Mouse (Mus musculus): ENCODE measurements around the gene Znfx1. TPM values are rescaled to one million over a fixed set of nuclear protein-coding genes. Genes with fewer than 3 reads are reported as not detected.

The Znfx1 gene
- polyA plus RNA-seq, 1 experiment, result 29.9 TPM

DNA sequence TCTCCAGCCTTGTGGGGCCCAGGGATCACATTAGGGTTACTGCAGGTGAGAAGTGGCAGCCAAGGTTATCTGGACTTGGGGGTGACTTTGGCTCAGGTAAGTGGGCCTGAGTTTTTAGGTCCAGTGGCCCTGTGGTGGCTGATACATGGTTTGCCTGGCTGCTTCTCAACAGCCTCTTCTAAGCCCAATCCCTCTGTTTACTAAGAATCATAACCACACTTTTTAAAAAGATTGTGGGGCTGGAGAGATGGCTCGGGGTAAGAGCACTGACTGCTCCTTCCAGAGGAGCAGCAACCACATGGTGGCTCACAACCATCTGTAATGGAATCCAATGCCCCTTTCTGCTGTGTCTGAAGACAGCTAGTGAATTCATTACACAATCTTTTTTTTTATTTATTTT lies 3.2 kb upstream of the Znfx1 start:
- Histone ChIP-seq H3K36me3 (ENCODE audit: control insufficient read depth, insufficient read depth, low read length) (peaks cover 15% of the 10 kb centered on the region), H3K4me3 (ENCODE audit: extremely low read depth, insufficient read depth, insufficient read length) (no peak overlapping the region), H3K27ac (ENCODE audit: insufficient read depth, low read length) (no peak overlapping the region; the same call in 1 of the 2 replicates), H3K4me1 (ENCODE audit: control insufficient read depth, insufficient read depth, insufficient read length) (peaks cover 19% of the 10 kb centered on the region), H3K27me3 (ENCODE audit: control insufficient read depth, insufficient read depth, low read length) (no peaks in the 10 kb centered on the region)
- 78% methylated on average over 1 of the region's 1 CpGs for WGBS
- no peak for TF ChIP-seq CTCF (IDR thresholded peaks at IDR 0.05; ENCODE audit: extremely low read depth, insufficient read depth, insufficient read length, insufficient replicate concordance)
- TF ChIP-seq POLR2A (IDR thresholded peaks at IDR 0.05; ENCODE audit: low read depth, low read length), result no peak
- no peak for DNase-seq (ENCODE audit: low read depth in 1 of 2, low spot score in 2 of 2)

DNA sequence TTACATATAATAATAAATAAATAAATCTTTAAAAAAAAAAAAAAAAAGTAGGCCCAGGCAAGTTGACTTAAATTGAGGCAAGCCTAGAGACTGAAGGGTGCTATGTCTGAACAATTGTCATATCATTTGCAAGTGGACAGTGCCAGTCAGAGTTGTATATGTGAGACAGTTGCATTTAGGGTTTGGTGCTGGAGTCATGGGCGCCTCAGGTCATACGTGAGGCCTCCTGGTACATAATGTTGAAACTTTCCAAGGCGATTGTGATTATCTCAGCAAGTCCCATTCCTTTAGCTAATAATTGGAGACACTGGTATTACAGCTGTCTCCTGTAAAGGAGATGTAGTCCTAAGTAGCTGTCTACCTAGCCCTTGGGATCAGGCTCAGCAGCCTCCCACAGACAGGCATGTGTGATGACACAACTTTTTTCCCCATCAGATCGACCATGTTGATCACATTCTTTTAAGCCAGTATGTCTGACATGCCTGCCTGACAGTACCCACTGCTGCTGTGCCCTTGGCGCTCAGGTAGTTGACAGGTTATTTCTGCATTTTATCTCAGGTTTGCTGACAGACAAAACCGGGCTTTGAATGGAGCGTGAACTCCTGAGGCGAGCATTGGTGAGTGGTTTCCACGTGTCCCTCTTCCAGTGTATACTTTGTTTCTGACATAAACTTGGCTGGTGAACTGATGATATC lies 1.9 kb upstream of the Znfx1 start:
- H3K36me3 ChIP-seq (ENCODE audit: control insufficient read depth, insufficient read depth, low read length), result peaks cover 15% of the 10 kb centered on the region
- no peak for DNase-seq (ENCODE audit: low read depth in 1 of 2, low spot score in 2 of 2)
- H3K27ac ChIP-seq (ENCODE audit: insufficient read depth, low read length), result no peak overlapping the region
- peaks cover 24% of the 10 kb centered on the region for H3K4me1 ChIP-seq (ENCODE audit: control insufficient read depth, insufficient read depth, insufficient read length)
- 51% methylated on average over 9 of the region's 9 CpGs for WGBS
- TF ChIP-seq CTCF (IDR thresholded peaks at IDR 0.05; ENCODE audit: extremely low read depth, insufficient read depth, insufficient read length, insufficient replicate concordance) (no peak), POLR2A (IDR thresholded peaks at IDR 0.05; ENCODE audit: low read depth, low read length) (no peak)
- no peak overlapping the region for H3K4me3 ChIP-seq (ENCODE audit: extremely low read depth, insufficient read depth, insufficient read length)
- no peaks in the 10 kb centered on the region for H3K27me3 ChIP-seq (ENCODE audit: control insufficient read depth, insufficient read depth, low read length)

DNA sequence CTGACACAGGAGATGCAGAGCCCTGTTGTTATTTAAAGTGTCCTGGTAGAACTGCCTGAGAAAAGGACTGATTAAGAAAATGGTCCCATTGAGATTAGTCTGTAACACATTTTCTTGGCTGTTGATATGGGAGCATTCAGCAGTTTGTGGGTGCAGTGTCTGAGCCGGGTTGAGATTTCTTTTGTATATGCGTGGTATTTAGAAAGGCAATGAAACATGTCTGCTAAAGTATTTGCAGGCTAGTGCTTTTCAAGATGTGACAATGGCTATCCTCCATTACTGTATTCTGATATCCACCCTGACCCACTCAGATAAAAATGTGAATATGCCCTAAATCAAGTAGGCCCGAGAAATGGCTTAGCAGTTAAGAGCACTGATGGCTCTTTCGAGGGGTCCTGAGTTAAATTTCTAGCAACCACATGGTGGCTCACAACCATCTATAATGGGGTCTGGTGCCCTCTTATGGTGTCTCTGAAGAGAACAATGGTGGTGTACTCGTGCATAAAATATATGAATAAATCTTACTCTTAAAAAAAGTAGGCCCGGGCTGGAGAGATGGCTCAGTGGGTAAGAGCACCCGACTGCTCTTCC lies 1.2 kb upstream of the Znfx1 start:
- peak overlapping the region; percentile 92; the same call in 1 of the 2 replicates for H3K4me3 ChIP-seq (ENCODE audit: extremely low read depth, insufficient read depth, insufficient read length)
- H3K36me3 ChIP-seq (ENCODE audit: control insufficient read depth, insufficient read depth, low read length), result peaks cover 15% of the 10 kb centered on the region
- TF ChIP-seq POLR2A (IDR thresholded peaks at IDR 0.05; ENCODE audit: low read depth, low read length) (no peak), CTCF (IDR thresholded peaks at IDR 0.05; ENCODE audit: extremely low read depth, insufficient read depth, insufficient read length, insufficient replicate concordance) (no peak)
- H3K27me3 ChIP-seq (ENCODE audit: control insufficient read depth, insufficient read depth, low read length), result no peaks in the 10 kb centered on the region
- H3K4me1 ChIP-seq (ENCODE audit: control insufficient read depth, insufficient read depth, insufficient read length), result peaks cover 24% of the 10 kb centered on the region
- DNase-seq (ENCODE audit: low read depth in 1 of 2, low spot score in 2 of 2), result no peak
- 7% methylated on average over 7 of the region's 7 CpGs for WGBS
- H3K27ac ChIP-seq (ENCODE audit: insufficient read depth, low read length), result no peak overlapping the region

DNA sequence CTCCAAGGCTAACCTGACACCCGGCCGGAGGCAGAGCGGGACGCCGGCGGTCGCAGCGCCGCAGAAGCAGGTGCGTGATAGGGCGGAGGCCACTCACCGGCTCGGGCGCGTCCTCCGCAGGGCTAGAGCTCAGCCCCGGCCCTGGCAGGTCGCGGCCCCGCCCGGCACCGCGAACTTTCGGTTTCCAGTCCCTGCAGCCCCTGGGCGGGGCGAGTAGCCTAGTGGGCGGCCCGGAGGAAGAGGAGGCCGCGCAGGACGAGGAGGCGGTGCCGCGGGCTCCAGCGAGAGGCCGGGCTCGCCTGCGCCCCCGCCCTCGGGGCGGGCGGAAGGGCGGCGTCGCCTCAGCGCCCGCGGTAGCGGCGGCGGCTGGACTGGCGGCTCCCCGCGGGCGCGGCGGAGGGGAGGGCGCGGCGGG lies 311 bp downstream of the Znfx1 start:
- TF ChIP-seq CTCF (IDR thresholded peaks at IDR 0.05; ENCODE audit: extremely low read depth, insufficient read depth, insufficient read length, insufficient replicate concordance), result no peak
- peak; percentile 87 for TF ChIP-seq POLR2A (IDR thresholded peaks at IDR 0.05; ENCODE audit: low read depth, low read length)
- DNase-seq (ENCODE audit: low read depth in 1 of 2, low spot score in 2 of 2), result peak; percentile 92 to 97
- H3K36me3 ChIP-seq (ENCODE audit: control insufficient read depth, insufficient read depth, low read length), result peaks cover 15% of the 10 kb centered on the region
- H3K27ac ChIP-seq (ENCODE audit: insufficient read depth, low read length), result peak overlapping the region; percentile 89
- H3K4me1 ChIP-seq (ENCODE audit: control insufficient read depth, insufficient read depth, insufficient read length), result peaks cover 20% of the 10 kb centered on the region
- peak overlapping the region; percentile 92 for H3K4me3 ChIP-seq (ENCODE audit: extremely low read depth, insufficient read depth, insufficient read length)
- no peaks in the 10 kb centered on the region for H3K27me3 ChIP-seq (ENCODE audit: control insufficient read depth, insufficient read depth, low read length)
- WGBS, result 1% methylated on average over 32 of the region's 60 CpGs

DNA sequence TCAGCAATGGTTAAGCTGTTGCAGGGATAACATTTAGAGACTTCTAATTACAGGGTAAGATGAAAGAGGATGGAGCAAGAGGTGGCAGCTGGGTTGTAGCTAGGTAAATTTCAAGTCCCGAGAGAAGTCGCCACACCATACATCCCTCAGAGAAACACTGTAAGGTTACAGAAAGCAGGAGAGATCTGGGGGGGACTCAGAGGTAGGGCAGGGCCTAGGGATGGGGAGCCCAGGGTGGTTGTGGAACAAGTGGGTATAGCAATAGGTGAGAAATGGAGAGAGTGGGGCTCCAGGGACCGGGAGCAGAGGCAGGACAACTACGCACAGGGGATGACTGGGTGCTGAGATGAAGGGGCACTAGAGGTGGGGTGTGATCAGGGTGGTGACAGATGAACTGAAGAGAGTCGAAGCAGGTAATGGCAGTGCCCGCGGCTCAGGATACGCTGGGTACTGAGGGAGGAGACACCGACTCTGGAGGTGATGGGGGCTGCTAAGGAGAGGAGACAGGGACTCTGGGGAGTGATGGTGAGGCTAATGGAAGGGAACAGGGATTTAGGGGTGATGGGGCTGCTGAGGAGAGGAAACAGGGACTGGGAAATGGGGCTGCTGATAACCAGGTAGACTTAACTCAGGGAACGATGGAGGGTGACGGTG lies 1.3 kb downstream of the Znfx1 start:
- Histone ChIP-seq H3K4me1 (ENCODE audit: control insufficient read depth, insufficient read depth, insufficient read length) (peaks cover 15% of the 10 kb centered on the region), H3K36me3 (ENCODE audit: control insufficient read depth, insufficient read depth, low read length) (peaks cover 20% of the 10 kb centered on the region), H3K27me3 (ENCODE audit: control insufficient read depth, insufficient read depth, low read length) (no peaks in the 10 kb centered on the region), H3K27ac (ENCODE audit: insufficient read depth, low read length) (peak overlapping the region; percentile 88; the same call in 1 of the 2 replicates), H3K4me3 (ENCODE audit: extremely low read depth, insufficient read depth, insufficient read length) (peak overlapping the region; percentile 92)
- DNase-seq (ENCODE audit: low read depth in 1 of 2, low spot score in 2 of 2), result no peak
- 12% methylated on average over 11 of the region's 11 CpGs for WGBS
- TF ChIP-seq POLR2A (IDR thresholded peaks at IDR 0.05; ENCODE audit: low read depth, low read length) (no peak), CTCF (IDR thresholded peaks at IDR 0.05; ENCODE audit: extremely low read depth, insufficient read depth, insufficient read length, insufficient replicate concordance) (no peak)

DNA sequence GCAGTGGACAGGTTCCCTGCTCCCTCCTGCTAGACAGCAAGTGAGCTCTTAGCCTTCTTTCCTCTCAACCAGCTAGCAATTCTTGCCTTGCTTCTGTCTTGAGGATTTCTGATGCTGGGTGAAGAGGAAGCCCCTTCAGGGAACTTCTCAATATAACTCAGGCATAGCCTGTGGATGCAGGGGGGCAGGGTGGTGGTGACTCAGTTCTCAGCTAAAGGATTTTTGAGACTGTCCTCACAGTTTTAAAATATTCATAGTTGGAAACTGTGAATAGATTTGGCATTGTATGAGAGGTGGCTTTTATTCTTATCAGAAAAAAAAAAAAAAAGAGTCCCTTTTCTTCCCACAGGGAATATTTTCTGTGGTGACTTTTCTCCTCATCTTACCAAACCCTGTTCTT lies 2.1 kb downstream of the Znfx1 start:
- Histone ChIP-seq H3K4me1 (ENCODE audit: control insufficient read depth, insufficient read depth, insufficient read length) (peaks cover 15% of the 10 kb centered on the region), H3K27ac (ENCODE audit: insufficient read depth, low read length) (peak overlapping the region; percentile 31), H3K36me3 (ENCODE audit: control insufficient read depth, insufficient read depth, low read length) (peaks cover 23% of the 10 kb centered on the region), H3K4me3 (ENCODE audit: extremely low read depth, insufficient read depth, insufficient read length) (no peak overlapping the region), H3K27me3 (ENCODE audit: control insufficient read depth, insufficient read depth, low read length) (no peaks in the 10 kb centered on the region)
- no peak for TF ChIP-seq CTCF (IDR thresholded peaks at IDR 0.05; ENCODE audit: extremely low read depth, insufficient read depth, insufficient read length, insufficient replicate concordance)
- TF ChIP-seq POLR2A (IDR thresholded peaks at IDR 0.05; ENCODE audit: low read depth, low read length), result no peak
- no peak for DNase-seq (ENCODE audit: low read depth in 1 of 2, low spot score in 2 of 2)
